Mouse (Mus musculus) urinary bladder, adult 18-20 months (tissue): ENCODE results near the gene Rplp1.

Experiments used
- DNase-seq, 2 experiments: peaks; one replicate each; pipeline ENCODE4 v3.0.0; 2022; ENCODE audit warnings: low spot score in 2 of 2, mixed read lengths in 2 of 2

Rplp1 gene

DNA sequence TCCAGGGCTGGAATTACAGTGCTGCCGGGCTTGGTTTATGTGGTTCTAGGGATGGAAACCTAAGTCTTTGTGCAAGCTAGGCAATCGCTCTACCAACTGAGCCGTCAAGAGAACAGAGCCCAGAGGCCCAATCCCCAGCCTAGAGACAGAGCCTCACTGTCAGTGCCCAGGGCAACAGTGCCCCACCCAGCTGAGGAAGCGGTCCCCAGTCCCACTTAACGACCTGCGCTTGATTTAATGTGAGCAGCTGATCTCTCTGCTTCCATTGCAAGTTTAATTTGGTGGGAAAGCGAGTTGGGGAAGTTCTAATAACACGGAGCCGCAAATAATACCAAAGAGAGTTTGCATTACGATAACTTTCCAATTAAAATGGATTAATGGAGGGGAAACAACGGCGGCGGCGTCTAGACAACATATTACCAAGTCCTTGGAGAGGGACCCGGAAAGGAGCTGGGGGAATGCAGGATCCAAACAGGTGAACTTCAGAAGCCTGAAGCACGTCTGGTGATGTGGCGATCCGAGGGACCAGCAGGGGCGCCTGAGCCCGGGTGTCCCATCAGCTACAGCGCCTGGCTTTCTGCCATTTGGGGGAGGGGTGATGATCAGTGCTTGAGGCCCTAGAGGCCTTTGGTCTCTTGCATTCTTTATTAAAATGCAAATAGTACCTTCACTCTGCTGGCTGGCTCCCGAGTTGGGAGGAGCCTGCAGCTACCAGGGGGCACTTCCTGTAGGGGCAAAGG is 36.8 kb downstream of the Rplp1 start:
- no peak for DNase-seq

- no peak for DNase-seq
Observed at GRCm38 (mm10) chr9:61873325-61873724, 41.0 kb downstream of the Rplp1 start.

GRCm38 (mm10) chr9:61872246-61872941 is 41.9 kb downstream of the Rplp1 start:
- no peak for DNase-seq

DNA sequence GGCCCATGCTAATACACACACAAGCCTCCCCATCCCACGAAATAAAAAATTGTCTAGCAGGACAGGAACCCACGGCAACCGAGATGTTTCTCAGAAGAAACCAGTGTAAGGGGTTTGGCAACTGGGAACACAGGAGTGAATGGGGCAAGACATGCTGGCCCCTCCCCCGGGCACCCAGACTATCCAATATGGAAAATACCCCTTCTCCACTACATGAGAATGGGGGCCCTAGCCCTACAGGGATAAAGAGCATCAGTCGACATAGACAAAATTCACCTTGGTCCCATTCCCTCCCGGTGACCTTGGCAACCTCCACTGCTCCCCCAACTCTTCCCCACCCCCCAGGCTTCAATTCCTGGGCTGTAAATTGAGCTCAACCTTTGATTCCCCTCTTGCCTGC is 42.5 kb downstream of the Rplp1 start:
- DNase-seq = no peak

DNA sequence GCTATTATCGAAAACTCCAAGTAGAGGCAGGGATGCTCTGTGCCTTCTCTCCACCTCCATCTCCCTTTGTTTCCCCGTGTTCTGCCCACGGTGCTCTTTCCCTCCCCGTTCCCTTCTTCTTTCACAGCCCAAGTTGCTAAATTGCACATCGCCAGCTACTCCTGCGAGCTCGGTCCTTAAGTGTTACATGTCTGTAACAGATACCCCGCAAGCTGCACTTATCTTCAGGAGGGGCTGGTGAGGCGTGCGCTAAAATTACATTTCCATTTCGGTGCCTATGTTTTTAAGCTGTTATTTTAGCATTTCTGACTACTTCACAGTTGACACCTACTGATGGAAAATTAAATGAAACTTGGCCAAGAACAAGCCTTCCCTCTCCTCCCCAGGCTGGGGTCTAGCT is 46.7 kb downstream of the Rplp1 start:
- no peak for DNase-seq
